Mouse (Mus musculus) urinary bladder, postnatal 14 days (tissue): Measurements from ENCODE around the gene Ccr7.

Source experiments
- DNase-seq: peaks from one replicate; pipeline ENCODE4 v3.0.0; 2021; ENCODE audit warnings: low spot score

Gene Ccr7

GRCm38 (mm10) chr11:99137385-99137784 is 17.5 kb downstream of the Ccr7 start:
- DNase-seq = no peak

GRCm38 (mm10) chr11:99136961-99137360 is 17.9 kb downstream of the Ccr7 start:
- DNase-seq = no peak

GRCm38 (mm10) chr11:99136361-99136760 is 18.5 kb downstream of the Ccr7 start:
- no peak for DNase-seq

GRCm38 (mm10) chr11:99135047-99135440 is 19.8 kb downstream of the Ccr7 start:
- no peak for DNase-seq

- no peak for DNase-seq
Observed at GRCm38 (mm10) chr11:99134266-99135046, 20.4 kb downstream of the Ccr7 start.

- no peak for DNase-seq
Observed at GRCm38 (mm10) chr11:99133285-99133897, 21.5 kb downstream of the Ccr7 start.

- DNase-seq = peak; percentile 65
Observed at GRCm38 (mm10) chr11:99132091-99132730, 22.7 kb downstream of the Ccr7 start.

- DNase-seq = no peak
Observed at GRCm38 (mm10) chr11:99131463-99131840, 23.4 kb downstream of the Ccr7 start.

GRCm38 (mm10) chr11:99130736-99131462 is 24.0 kb downstream of the Ccr7 start:
- no peak for DNase-seq

- DNase-seq = no peak
Observed at GRCm38 (mm10) chr11:99129287-99129686, 25.6 kb downstream of the Ccr7 start.

GRCm38 (mm10) chr11:99127785-99128682 is 26.8 kb downstream of the Ccr7 start:
- no peak for DNase-seq

GRCm38 (mm10) chr11:99126482-99127253 is 28.2 kb downstream of the Ccr7 start:
- no peak for DNase-seq

GRCm38 (mm10) chr11:99124635-99125029 is 30.2 kb downstream of the Ccr7 start:
- DNase-seq = no peak

GRCm38 (mm10) chr11:99123977-99124634 is 30.8 kb downstream of the Ccr7 start:
- peak; percentile 70 for DNase-seq

GRCm38 (mm10) chr11:99122703-99123102 is 32.2 kb downstream of the Ccr7 start:
- no peak for DNase-seq

GRCm38 (mm10) chr11:99121218-99121631 is 33.7 kb downstream of the Ccr7 start:
- DNase-seq = no peak

- no peak for DNase-seq
Observed at GRCm38 (mm10) chr11:99120524-99121217, 34.2 kb downstream of the Ccr7 start.

- no peak for DNase-seq
Observed at GRCm38 (mm10) chr11:99118963-99119362, 35.9 kb downstream of the Ccr7 start.

- no peak for DNase-seq
Observed at GRCm38 (mm10) chr11:99118420-99118819, 36.5 kb downstream of the Ccr7 start.
